Mouse (Mus musculus) cerebellum, adult 2 months (tissue): ENCODE data around the gene Mllt10.

Experiments used
- CTCF ChIP-seq: fragments of 200-500 bp; IDR thresholded peaks from 2 replicates; pipeline ENCODE4 v1.5.1; 2011; ENCODE audit warnings: low read depth, mild to moderate bottlenecking, control low read depth, low read length, moderate library complexity, borderline replicate concordance; ENCODE audit not compliant: insufficient read depth
- POLR2A ChIP-seq: fragments of 200-500 bp; IDR thresholded peaks from 2 replicates; pipeline ENCODE4 v1.6.1; 2011; ENCODE audit warnings: low read length, control low read depth, borderline replicate concordance; ENCODE audit not compliant: insufficient read depth

DNA sequence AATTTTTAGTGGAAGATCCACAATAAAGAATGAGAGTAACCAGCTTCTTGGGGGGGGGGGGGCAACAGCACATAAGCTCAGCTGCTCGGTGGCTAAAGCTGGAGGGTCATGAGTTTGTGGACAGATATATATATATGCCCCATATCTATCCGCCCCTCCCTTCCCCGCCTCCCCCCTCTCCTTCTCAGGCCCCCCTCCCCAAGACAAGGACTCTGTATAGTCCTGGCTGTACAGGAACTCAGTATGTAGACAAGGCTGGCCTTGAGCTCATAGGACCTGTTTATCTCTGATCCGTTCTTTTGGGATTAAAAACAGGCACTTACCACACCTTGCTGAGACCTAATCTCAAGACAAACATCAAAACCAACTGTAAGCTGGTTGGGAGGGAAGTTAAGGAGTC is 154.9 kb downstream of the Mllt10 start:
- TF ChIP-seq CTCF (no peak), POLR2A (no peak)
